Mouse (Mus musculus) CH12.LX (cell line): ENCODE data around the gene Srrm4.

ENCODE experiments used
- CTCF ChIP-seq, 2 experiments: IDR thresholded peaks in 1 of 2; conservative IDR thresholded peaks in 1 of 2; 2 replicates each; pipeline ENCODE4 v1.5.1; 2011 to 2012; ENCODE audit warnings: low read depth in 2 of 2, low read length in 2 of 2, improper control_type of control experiment in 1 of 2, inconsistent platforms in 1 of 2, mild to moderate bottlenecking in 1 of 2, moderate library complexity in 1 of 2
- POLR2A ChIP-seq: IDR thresholded peaks from 2 replicates; pipeline ENCODE4 v1.6.1; 2011; ENCODE audit warnings: low read depth, mild to moderate bottlenecking, improper control_type of control experiment, low read length
- SIN3A ChIP-seq: IDR thresholded peaks from 2 replicates; pipeline ENCODE4 v1.6.1; 2012; ENCODE audit warnings: low read length, improper control_type of control experiment, inconsistent platforms
- TCF12 ChIP-seq: IDR thresholded peaks from 2 replicates; pipeline ENCODE4 v1.6.1; 2014; ENCODE audit warnings: low read depth, mild to moderate bottlenecking, inconsistent platforms, low read length, improper control_type of control experiment
- USF1 ChIP-seq: IDR thresholded peaks from 2 replicates; pipeline ENCODE4 v1.6.1; 2014; ENCODE audit warnings: low read depth, mild to moderate bottlenecking, inconsistent platforms, low read length, improper control_type of control experiment
- ZKSCAN1 ChIP-seq: IDR thresholded peaks from 2 replicates; pipeline ENCODE4 v1.6.1; 2012; ENCODE audit warnings: low read depth, inconsistent platforms, low read length, improper control_type of control experiment, borderline replicate concordance

DNA sequence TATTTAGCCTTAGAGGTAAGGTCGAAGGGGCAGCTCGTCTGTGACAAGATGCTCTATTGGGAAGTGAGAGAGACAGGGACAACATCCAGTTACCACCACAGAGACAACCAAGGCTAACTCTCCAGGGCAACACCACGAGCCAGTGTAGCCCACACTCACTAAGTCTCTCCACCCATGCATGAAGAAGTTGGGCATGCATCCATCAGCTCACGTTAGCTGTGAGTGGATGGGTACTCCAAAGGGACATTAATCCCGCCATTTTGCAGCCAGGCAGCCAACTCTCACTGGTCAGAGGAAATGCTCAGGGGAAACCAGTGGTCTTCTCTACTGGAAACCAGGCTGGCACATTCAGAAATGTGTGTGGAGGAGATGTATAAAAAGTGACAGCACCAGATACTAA lies 93.8 kb downstream of the Srrm4 start:
- TF ChIP-seq SIN3A (no peak), CTCF (conservative IDR thresholded peaks at IDR 0.05 in 1 of 2, IDR thresholded peaks at IDR 0.05 in 1 of 2; ENCODE audit: low read depth in 2 of 2, low read length in 2 of 2) (no peak), ZKSCAN1 (no peak), USF1 (no peak), POLR2A (no peak), TCF12 (no peak)
